Mouse (Mus musculus) limb, embryonic 15.5 days (tissue): ENCODE data around the gene Tbc1d12. TPM values are rescaled to one million over a fixed set of nuclear protein-coding genes. Genes with fewer than 3 reads are reported as not detected.
A peak's percentile ranks its signal among the peaks of the same experiment; 100 is the strongest.

Source experiments
- ATAC-seq: fragments of 200-750 bp; cut with Nextera tagmentation; 2 replicates; pipeline ENCODE4 v1.8.0; 2017; ENCODE audit warnings: low read depth, moderate TSS enrichment; ENCODE audit not compliant: insufficient number of reproducible peaks, low FRiP score, low TSS enrichment
- H3K27ac ChIP-seq: fragments of 300-500 bp; sonication (generic); 2 replicates; pipeline ENCODE4 v1.5.1; 2015; ENCODE audit warnings: moderate library complexity, mild to moderate bottlenecking, inconsistent platforms
- H3K27me3 ChIP-seq: fragments of 300-500 bp; sonication (generic); 2 replicates; pipeline ENCODE4 v1.6.1; 2015; ENCODE audit warnings: inconsistent platforms
- H3K36me3 ChIP-seq: fragments of 300-500 bp; sonication (generic); 2 replicates; pipeline ENCODE4 v1.6.1; 2015; ENCODE audit warnings: inconsistent platforms
- H3K4me1 ChIP-seq: fragments of 300-500 bp; sonication (generic); 2 replicates; pipeline ENCODE4 v1.6.1; 2015; ENCODE audit warnings: inconsistent platforms
- H3K4me2 ChIP-seq: fragments of 300-500 bp; sonication (generic); 2 replicates; pipeline ENCODE4 v1.6.1; 2015; ENCODE audit warnings: mild to moderate bottlenecking, inconsistent platforms
- H3K4me3 ChIP-seq: fragments of 300-500 bp; sonication (generic); 2 replicates; pipeline ENCODE4 v1.5.1; 2015; ENCODE audit warnings: mild to moderate bottlenecking, inconsistent platforms
- H3K9ac ChIP-seq: fragments of 300-500 bp; sonication (generic); 2 replicates; pipeline ENCODE4 v1.6.1; 2015; ENCODE audit warnings: inconsistent platforms
- H3K9me3 ChIP-seq: fragments of 300-500 bp; sonication (generic); 2 replicates; pipeline ENCODE4 v1.6.1; 2016; ENCODE audit warnings: inconsistent platforms
- WGBS: fragments of 180-500 bp; shearing (Covaris S2); methylation state at CpG from one replicate; pipeline ENCODE4 v1.1.7; 2015; 5-methylcytosine and 5-hydroxymethylcytosine counted together
- polyA plus RNA-seq: library from polyadenylated mRNA; unstranded; fragments of >200 nt; fragmentation: Nextera tagmentation; extraction: Ambion mirVana; gene quantifications from 2 replicates; pipeline ENCODE4 v1.2.1, GENCODE M21; 2015

Gene Tbc1d12
- 2.4 and 2.8 TPM in 2 replicates for polyA plus RNA-seq

GRCm38 (mm10) chr19:38836438-38837170, at the start of gene Tbc1d12:
Gene Tbc1d12, plus strand, starts transcription at chr19:38836579.
- under 1% methylated on average over 91 of the region's 101 CpGs for WGBS
- 0 out of 2 replicates have a peak, but pooled peaks cover 11% of the 10 kb centered on the region for H3K4me1 ChIP-seq

GRCm38 (mm10) chr19:38787756-38788155, 48.6 kb upstream of the Tbc1d12 start:
- H3K4me1 ChIP-seq: no peaks in the 10 kb centered on the region
- no peaks in the 10 kb centered on the region for H3K9me3 ChIP-seq
- no peak for ATAC-seq
- WGBS: 85% methylated on average over 6 of the region's 6 CpGs
- no peak overlapping the region for H3K4me2 ChIP-seq
- no peak overlapping the region for H3K9ac ChIP-seq
- H3K36me3 ChIP-seq: peaks cover 37% of the 10 kb centered on the region
- no peak overlapping the region for H3K27ac ChIP-seq
- no peaks in the 10 kb centered on the region for H3K27me3 ChIP-seq
- H3K4me3 ChIP-seq: no peak overlapping the region

More at GRCm38 (mm10) chr19:38836438-38837170, at the start of gene Tbc1d12:
- Histone ChIP-seq H3K9ac (peak within 1 kb of the TSS; percentile 78), H3K4me2 (peak within 1 kb of the TSS; percentile 69), H3K4me3 (peak within 1 kb of the TSS; percentile 86), H3K36me3 (no peaks in the 10 kb centered on the region), H3K27ac (peak within 1 kb of the TSS; percentile 90), H3K27me3 (no peaks in the 10 kb centered on the region), H3K9me3 (no peaks in the 10 kb centered on the region)
- peak; percentile 85 for ATAC-seq

DNA sequence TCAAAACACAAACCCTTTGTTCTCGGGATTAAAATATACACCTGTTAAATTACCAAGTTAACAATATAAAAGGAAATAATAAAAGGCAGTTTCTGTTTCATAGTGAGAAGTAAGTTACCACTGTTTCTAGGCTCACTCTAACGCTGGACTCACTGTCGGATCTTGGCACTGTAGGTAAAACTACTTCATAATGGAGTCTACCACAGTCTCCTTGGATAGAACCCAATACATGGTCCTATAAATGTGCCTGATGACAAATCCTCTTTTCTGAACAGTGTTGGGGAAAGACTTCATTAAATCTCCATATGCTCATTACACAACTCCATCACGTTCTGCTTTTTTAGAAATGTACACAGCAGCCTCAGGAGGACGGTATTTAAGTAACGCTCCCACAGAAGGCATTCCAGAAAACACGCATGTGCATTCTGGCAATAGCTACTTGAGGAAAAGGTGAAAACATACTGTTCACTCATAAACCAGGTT, 42.8 kb upstream of the Tbc1d12 start:
- WGBS: 76% methylated on average over 7 of the region's 7 CpGs
- no peak overlapping the region for H3K4me2 ChIP-seq
- ATAC-seq: no peak

GRCm38 (mm10) chr19:38796546-38796945, 39.8 kb upstream of the Tbc1d12 start:
- Histone ChIP-seq H3K4me3 (no peak overlapping the region), H3K9me3 (no peaks in the 10 kb centered on the region), H3K27me3 (no peaks in the 10 kb centered on the region), H3K4me1 (no peaks in the 10 kb centered on the region), H3K27ac (no peak overlapping the region), H3K4me2 (no peak overlapping the region), H3K9ac (no peak overlapping the region), H3K36me3 (peaks cover 69% of the 10 kb centered on the region)
- 69% methylated on average over 5 of the region's 5 CpGs for whole genome bisulfite sequencing
- no peak for ATAC-seq

More for the DNA sequence above, 42.8 kb upstream of the Tbc1d12 start:
- Histone ChIP-seq H3K4me1 (no peaks in the 10 kb centered on the region), H3K9ac (no peak overlapping the region), H3K36me3 (peaks cover 70% of the 10 kb centered on the region), H3K4me3 (no peak overlapping the region), H3K9me3 (no peaks in the 10 kb centered on the region), H3K27me3 (no peaks in the 10 kb centered on the region), H3K27ac (no peak overlapping the region)

- no peak overlapping the region for H3K27ac ChIP-seq
- no peaks in the 10 kb centered on the region for H3K4me1 ChIP-seq
- no peaks in the 10 kb centered on the region for H3K9me3 ChIP-seq
- no peaks in the 10 kb centered on the region for H3K27me3 ChIP-seq
- ATAC-seq: no peak
- peaks cover 74% of the 10 kb centered on the region for H3K36me3 ChIP-seq
- no peak overlapping the region for H3K4me2 ChIP-seq
- no peak overlapping the region for H3K4me3 ChIP-seq
- 84% methylated on average over 1 of the region's 1 CpGs for WGBS
- no peak overlapping the region for H3K9ac ChIP-seq
Measured at GRCm38 (mm10) chr19:38798291-38798690, 38.1 kb upstream of the Tbc1d12 start.

GRCm38 (mm10) chr19:38798801-38799200, 37.6 kb upstream of the Tbc1d12 start:
- ATAC-seq: no peak
- no peaks in the 10 kb centered on the region for H3K27me3 ChIP-seq
- no peak overlapping the region for H3K4me3 ChIP-seq
- no peak overlapping the region for H3K27ac ChIP-seq
- no peak overlapping the region for H3K9ac ChIP-seq
- no peaks in the 10 kb centered on the region for H3K9me3 ChIP-seq
- H3K4me1 ChIP-seq: no peaks in the 10 kb centered on the region
- WGBS: 81% methylated on average over 6 of the region's 6 CpGs
- peaks cover 76% of the 10 kb centered on the region for H3K36me3 ChIP-seq
- no peak overlapping the region for H3K4me2 ChIP-seq

GRCm38 (mm10) chr19:38818191-38818590, 18.2 kb upstream of the Tbc1d12 start:
- WGBS: 42% methylated on average over 8 of the region's 8 CpGs
- H3K9ac ChIP-seq: peak overlapping the region; percentile 62
- H3K4me2 ChIP-seq: peak overlapping the region; percentile 79
- no peaks in the 10 kb centered on the region for H3K9me3 ChIP-seq
- H3K27ac ChIP-seq: no peak overlapping the region
- peaks cover 27% of the 10 kb centered on the region for H3K36me3 ChIP-seq
- no peak for ATAC-seq
- H3K4me1 ChIP-seq: peaks cover 10% of the 10 kb centered on the region; the same call in 1 of the 2 replicates
- H3K4me3 ChIP-seq: peak overlapping the region; percentile 77
- H3K27me3 ChIP-seq: no peaks in the 10 kb centered on the region

DNA sequence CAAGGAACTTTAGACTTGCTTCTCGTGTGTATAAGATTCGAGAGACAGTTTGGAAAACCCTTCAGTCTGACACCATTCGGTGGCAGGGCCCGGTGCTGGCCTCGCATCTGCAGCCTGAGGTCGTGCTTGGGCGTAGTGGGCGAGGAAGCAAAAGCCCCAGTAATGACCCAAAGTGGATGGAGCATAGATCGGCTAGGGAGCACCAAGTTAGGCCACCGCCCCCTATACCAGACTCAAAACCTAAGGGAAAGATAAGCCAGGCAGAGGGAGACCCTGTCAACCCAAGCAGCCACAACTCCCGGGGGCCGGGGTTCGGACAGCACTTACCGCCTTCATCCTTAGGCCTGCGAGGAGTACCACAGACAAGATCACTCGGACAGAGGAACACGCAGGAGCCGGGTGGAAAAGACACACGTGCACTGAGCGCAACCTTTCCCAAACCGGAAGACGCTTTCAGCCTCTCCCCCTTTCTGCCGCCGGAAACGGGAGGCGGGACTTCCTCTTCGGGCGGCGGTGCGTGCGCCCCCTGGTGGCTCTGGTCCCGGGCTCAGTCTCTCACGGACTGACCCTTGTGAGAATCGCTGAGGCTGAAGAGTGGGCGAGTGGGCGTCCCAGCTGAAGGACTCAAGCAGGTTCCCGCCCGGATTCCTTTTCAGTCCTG, 17.5 kb upstream of the Tbc1d12 start, which contains the start of gene Noc3l:
Gene Noc3l (minus strand): TSS at position 472 of the 661 bp plus-strand sequence.
- peak within 1 kb of the TSS; percentile 63 for H3K27ac ChIP-seq
- WGBS: under 1% methylated on average over 37 of the region's 38 CpGs
- peak; percentile 80 for ATAC-seq

GRCm38 (mm10) chr19:38819427-38819802, 17.0 kb upstream of the Tbc1d12 start:
- Histone ChIP-seq H3K4me2 (peak overlapping the region; percentile 79), H3K27me3 (no peaks in the 10 kb centered on the region), H3K27ac (peak overlapping the region; percentile 63), H3K9me3 (no peaks in the 10 kb centered on the region), H3K9ac (peak overlapping the region; percentile 57), H3K4me1 (peaks cover 10% of the 10 kb centered on the region; the same call in 1 of the 2 replicates), H3K36me3 (peaks cover 19% of the 10 kb centered on the region), H3K4me3 (peak overlapping the region; percentile 77)
- no peak; the same call in 1 of the 2 replicates for ATAC-seq
- 12% methylated on average over 16 of the region's 16 CpGs for WGBS

More for the DNA sequence above, 17.5 kb upstream of the Tbc1d12 start, which contains the start of gene Noc3l:
- Histone ChIP-seq H3K9ac (peak within 1 kb of the TSS; percentile 62), H3K36me3 (peaks cover 24% of the 10 kb centered on the region), H3K4me3 (peak within 1 kb of the TSS; percentile 77), H3K27me3 (no peaks in the 10 kb centered on the region), H3K9me3 (no peaks in the 10 kb centered on the region), H3K4me1 (peaks cover 10% of the 10 kb centered on the region; the same call in 1 of the 2 replicates), H3K4me2 (peak within 1 kb of the TSS; percentile 79)

GRCm38 (mm10) chr19:38820186-38820804, 16.1 kb upstream of the Tbc1d12 start:
- Histone ChIP-seq H3K4me3 (no peak overlapping the region), H3K9ac (no peak overlapping the region), H3K27me3 (no peaks in the 10 kb centered on the region), H3K4me2 (no peak overlapping the region), H3K4me1 (peaks cover 10% of the 10 kb centered on the region; the same call in 1 of the 2 replicates), H3K36me3 (peaks cover 10% of the 10 kb centered on the region), H3K9me3 (no peaks in the 10 kb centered on the region), H3K27ac (no peak overlapping the region)
- WGBS: 75% methylated on average over 4 of the region's 4 CpGs
- ATAC-seq: no peak

DNA sequence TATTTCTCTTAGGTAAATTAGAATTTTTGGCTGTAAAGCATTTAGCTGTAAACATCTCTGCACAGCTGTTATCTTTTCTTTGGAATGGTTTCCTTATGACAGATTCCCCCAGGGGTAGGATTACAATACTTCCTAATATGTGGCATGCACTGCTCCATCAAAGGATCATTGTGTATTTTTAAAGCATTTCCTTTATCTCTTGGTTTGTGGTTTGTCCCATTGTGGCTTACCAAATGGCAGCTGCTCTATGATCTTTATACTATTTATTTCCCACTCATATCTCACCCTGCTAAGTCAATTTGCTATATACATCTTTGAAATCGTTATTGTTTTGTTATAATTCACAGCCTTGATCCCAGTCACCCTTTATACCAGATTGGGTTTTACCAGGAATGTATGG, 3.2 kb upstream of the Tbc1d12 start:
- no peak for ATAC-seq
- Histone ChIP-seq H3K4me2 (no peak overlapping the region), H3K36me3 (no peaks in the 10 kb centered on the region), H3K9me3 (no peaks in the 10 kb centered on the region), H3K9ac (no peak overlapping the region), H3K4me3 (no peak overlapping the region), H3K4me1 (0 out of 2 replicates have a peak, but pooled peaks cover 8% of the 10 kb centered on the region), H3K27me3 (no peaks in the 10 kb centered on the region), H3K27ac (no peak overlapping the region)
- 29% methylated on average over 1 of the region's 1 CpGs for WGBS
